Mouse (Mus musculus): ENCODE measurements around the gene Rbm12. TPM values are rescaled to one million over a fixed set of nuclear protein-coding genes. Genes with fewer than 3 reads are reported as not detected.

Rbm12 gene
- total and polyA plus RNA-seq, 3 experiments: 9.6 to 36.5 (median 20.7) TPM

GRCm38 (mm10) chr2:156087391-156088110 lies 24.2 kb downstream of the Rbm12 start:
- Histone ChIP-seq H3K27me3 (replicated peaks) (no peaks in the 10 kb centered on the region), H3K27ac (ENCODE audit: insufficient read depth, low read depth) (no peak overlapping the region), H3K36me3 (replicated peaks in 1 of 2; ENCODE audit: control insufficient read depth in 1 of 2, insufficient read depth in 1 of 2, low read length in 1 of 2) (peaks cover 6 to 36% of the 10 kb centered on the region in 2 experiments), H3K9me3 (replicated peaks; ENCODE audit: low read length) (no peaks in the 10 kb centered on the region), H3K4me1 (ENCODE audit: control insufficient read depth in 1 of 2, insufficient read depth in 2 of 2) (peaks cover 4 to 8% of the 10 kb centered on the region in 2 experiments; a peak in 2 of 4 replicates), H3K9ac (ENCODE audit: insufficient read depth, low read depth) (no peak overlapping the region), H3K4me2 (ENCODE audit: insufficient read depth, low read depth, poor library complexity, severe bottlenecking) (no peak overlapping the region), H3K4me3 (replicated peaks in 1 of 3; ENCODE audit: low read depth in 2 of 3, low read length in 2 of 3, poor library complexity in 1 of 3) (no peak overlapping the region), H3K79me2 (replicated peaks; ENCODE audit: control insufficient read depth, extremely low read depth, insufficient read depth, poor library complexity, severe bottlenecking) (0 out of 2 replicates have a peak, but pooled peaks cover 1% of the 10 kb centered on the region)
- dilution Hi-C loops (cut with MboI; ENCODE audit: extremely low pct_ligation_motif_present, extremely low pct_unique_long_range_greater_than_20kb, low sequenced_read_pairs): no loop called here
- TF ChIP-seq SMC3 (IDR thresholded peaks at IDR 0.05; ENCODE audit: low read depth, low read length): no peak
- in situ Hi-C loops (cut with MboI; ENCODE audit: low pct_ligation_motif_present, low pct_unique_long_range_greater_than_20kb, low sequenced_read_pairs): no loop called here
- DNase-seq (ENCODE audit: extremely low read depth): no peak

- dilution Hi-C loops (cut with MboI; ENCODE audit: extremely low pct_ligation_motif_present, extremely low pct_unique_long_range_greater_than_20kb, low sequenced_read_pairs): no loop called here
- no peak for DNase-seq (ENCODE audit: extremely low read depth)
- Histone ChIP-seq H3K4me3 (replicated peaks in 1 of 3; ENCODE audit: low read depth in 2 of 3, low read length in 2 of 3, poor library complexity in 1 of 3) (no peak overlapping the region), H3K4me2 (ENCODE audit: insufficient read depth, low read depth, poor library complexity, severe bottlenecking) (no peak overlapping the region), H3K27me3 (replicated peaks) (no peaks in the 10 kb centered on the region), H3K36me3 (replicated peaks in 1 of 2; ENCODE audit: control insufficient read depth in 1 of 2, insufficient read depth in 1 of 2, low read length in 1 of 2) (peaks cover 3 to 22% of the 10 kb centered on the region in 2 experiments), H3K9ac (ENCODE audit: insufficient read depth, low read depth) (no peak overlapping the region), H3K4me1 (ENCODE audit: control insufficient read depth in 1 of 2, insufficient read depth in 2 of 2) (no peaks in the 10 kb centered on the region), H3K9me3 (replicated peaks; ENCODE audit: low read length) (no peaks in the 10 kb centered on the region), H3K27ac (ENCODE audit: insufficient read depth, low read depth) (no peak overlapping the region), H3K79me2 (replicated peaks; ENCODE audit: control insufficient read depth, extremely low read depth, insufficient read depth, poor library complexity, severe bottlenecking) (0 out of 2 replicates have a peak, but pooled peaks cover 1% of the 10 kb centered on the region)
- in situ Hi-C loops (cut with MboI; ENCODE audit: low pct_ligation_motif_present, low pct_unique_long_range_greater_than_20kb, low sequenced_read_pairs): no loop called here
- TF ChIP-seq CHD1 (IDR thresholded peaks at IDR 0.05; ENCODE audit: low read depth, low read length) (no peak), MAX (IDR thresholded peaks at IDR 0.05; ENCODE audit: low read length) (no peak), JUN (IDR thresholded peaks at IDR 0.05; ENCODE audit: insufficient read depth, low read depth, low read length) (no peak), ZMIZ1 (IDR thresholded peaks at IDR 0.05; ENCODE audit: low read depth, low read length) (no peak), IRF4 (IDR thresholded peaks at IDR 0.05; ENCODE audit: low read depth, low read length) (no peak), POLR2A (IDR thresholded peaks at IDR 0.05; ENCODE audit: low read depth, low read length) (no peak), CTCF (conservative IDR thresholded peaks at IDR 0.05 in 1 of 2, IDR thresholded peaks at IDR 0.05 in 1 of 2; ENCODE audit: low read depth in 2 of 2, low read length in 2 of 2) (no peak), ZKSCAN1 (IDR thresholded peaks at IDR 0.05; ENCODE audit: borderline replicate concordance, low read depth, low read length) (no peak), USF1 (IDR thresholded peaks at IDR 0.05; ENCODE audit: low read depth, low read length) (no peak), POLR2AphosphoS2 (IDR thresholded peaks at IDR 0.05; ENCODE audit: low read depth, low read length) (no peak), ETS1 (conservative IDR thresholded peaks at IDR 0.05; ENCODE audit: low read depth, low read length) (no peak), SMC3 (IDR thresholded peaks at IDR 0.05; ENCODE audit: low read depth, low read length) (no peak)
These were observed 27.2 kb downstream of the Rbm12 start for GRCm38 (mm10) chr2:156084541-156084940.

- dilution Hi-C loops (cut with MboI; ENCODE audit: extremely low pct_ligation_motif_present, extremely low pct_unique_long_range_greater_than_20kb, low sequenced_read_pairs) (no loop called here), in situ Hi-C loops (cut with MboI; ENCODE audit: low pct_ligation_motif_present, low pct_unique_long_range_greater_than_20kb, low sequenced_read_pairs) (no loop called here)
- no peak for DNase-seq (ENCODE audit: extremely low read depth)
- Histone ChIP-seq H3K4me1 (ENCODE audit: control insufficient read depth in 1 of 2, insufficient read depth in 2 of 2) (no peaks in the 10 kb centered on the region), H3K27me3 (replicated peaks) (no peaks in the 10 kb centered on the region), H3K79me2 (replicated peaks; ENCODE audit: control insufficient read depth, extremely low read depth, insufficient read depth, poor library complexity, severe bottlenecking) (no peaks in the 10 kb centered on the region), H3K4me2 (ENCODE audit: insufficient read depth, low read depth, poor library complexity, severe bottlenecking) (no peak overlapping the region), H3K9ac (ENCODE audit: insufficient read depth, low read depth) (no peak overlapping the region), H3K4me3 (replicated peaks in 1 of 3; ENCODE audit: low read depth in 2 of 3, low read length in 2 of 3, poor library complexity in 1 of 3) (no peak overlapping the region), H3K36me3 (replicated peaks in 1 of 2; ENCODE audit: control insufficient read depth in 1 of 2, insufficient read depth in 1 of 2, low read length in 1 of 2) (peaks cover 36 to 51% of the 10 kb centered on the region in 2 experiments), H3K9me3 (replicated peaks; ENCODE audit: low read length) (no peaks in the 10 kb centered on the region), H3K27ac (ENCODE audit: insufficient read depth, low read depth) (no peak overlapping the region)
- TF ChIP-seq MYC (IDR thresholded peaks at IDR 0.05; ENCODE audit: low read depth, low read length) (no peak), E2F4 (IDR thresholded peaks at IDR 0.05; ENCODE audit: insufficient replicate concordance, low read depth, low read length) (no peak), USF1 (IDR thresholded peaks at IDR 0.05; ENCODE audit: low read depth, low read length) (no peak), MAZ (IDR thresholded peaks at IDR 0.05; ENCODE audit: low read depth, low read length) (no peak)
These were observed 31.4 kb downstream of the Rbm12 start for GRCm38 (mm10) chr2:156080391-156080790.

Measured in CH12.LX (cell line).